Mouse (Mus musculus) forebrain, embryonic 16.5 days (tissue): Measurements from ENCODE around the gene Pi4k2a. TPM values are rescaled to one million over a fixed set of nuclear protein-coding genes. Genes with fewer than 3 reads are reported as not detected.
"Not testable (repeated sequence)": the region's sequence is repeated elsewhere in the genome, so short reads cannot be mapped to it uniquely, and the experiment has no call there.

Experiments
- ATAC-seq: fragments of 200-750 bp; cut with Nextera tagmentation; 2 replicates; pipeline ENCODE4 v1.8.0; 2017; ENCODE audit warnings: mild to moderate bottlenecking, moderate library complexity
- H3K27ac ChIP-seq: fragments of 300-500 bp; sonication (generic); 2 replicates; pipeline ENCODE4 v1.5.1; 2014; ENCODE audit warnings: low read length, control low read depth
- H3K27me3 ChIP-seq: fragments of 300-500 bp; sonication (generic); replicated peaks from 2 replicates; pipeline ENCODE4 v1.6.1; 2014; ENCODE audit warnings: low read length; ENCODE audit not compliant: control insufficient read depth, insufficient read depth
- H3K36me3 ChIP-seq: fragments of 300-500 bp; sonication (generic); 2 replicates; pipeline ENCODE4 v1.6.1; 2014; ENCODE audit not compliant: control insufficient read depth, insufficient read depth
- H3K4me1 ChIP-seq: fragments of 300-500 bp; sonication (generic); replicated peaks from 2 replicates; pipeline ENCODE4 v1.6.1; 2014; ENCODE audit warnings: low read length; ENCODE audit not compliant: control insufficient read depth, insufficient read depth
- H3K4me2 ChIP-seq: fragments of 300-500 bp; sonication (generic); 2 replicates; pipeline ENCODE4 v1.6.1; 2014; ENCODE audit warnings: mild to moderate bottlenecking, low read length, control low read depth
- H3K4me3 ChIP-seq: fragments of 300-500 bp; sonication (generic); replicated peaks from 2 replicates; pipeline ENCODE4 v1.5.1; 2014; ENCODE audit warnings: mild to moderate bottlenecking, low read length, control low read depth
- H3K9ac ChIP-seq: fragments of 300-500 bp; sonication (generic); replicated peaks from 2 replicates; pipeline ENCODE4 v1.6.1; 2014; ENCODE audit warnings: low read depth, low read length, control low read depth
- H3K9me3 ChIP-seq: fragments of 300-500 bp; sonication (generic); 2 replicates; pipeline ENCODE4 v1.6.1; 2016; ENCODE audit warnings: low read length; ENCODE audit not compliant: control insufficient read depth
- WGBS: fragments of 180-500 bp; shearing (Covaris S2); extraction: QIAGEN DNeasy Blood & Tissue Kit; methylation state at CpG from one replicate; pipeline ENCODE4 v1.1.7; 2014; 5-methylcytosine and 5-hydroxymethylcytosine counted together
- polyA plus RNA-seq: library from polyadenylated mRNA; unstranded; fragments of >200 nt; fragmentation: Nextera tagmentation; extraction: Ambion mirVana; gene quantifications from 2 replicates; pipeline ENCODE4 v1.2.1, GENCODE M21; 2015

The Pi4k2a gene
- polyA plus RNA-seq, 1 experiment from 2014 or later = 28.8 TPM

DNA sequence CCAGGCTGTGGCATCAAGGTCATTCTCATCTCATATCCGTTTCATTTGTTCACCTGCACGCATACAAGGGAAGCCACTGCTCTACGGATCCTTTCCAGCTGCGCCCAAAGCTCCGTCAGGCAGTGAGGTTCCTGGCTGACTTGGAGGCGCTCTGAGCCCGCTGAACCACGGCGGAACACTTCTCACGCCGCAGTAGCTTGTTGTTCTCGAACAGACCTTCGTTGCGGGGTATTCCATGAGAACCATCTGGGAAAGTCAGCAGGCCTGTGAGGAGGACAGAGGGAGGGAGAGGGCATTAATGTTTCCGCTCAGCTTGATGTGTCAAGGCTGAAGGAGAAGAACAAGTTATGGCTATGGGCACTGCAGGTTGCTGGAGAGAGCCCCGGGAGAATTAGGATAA is 14.3 kb upstream of the Pi4k2a start:
- no peak overlapping the region for H3K4me2 ChIP-seq
- no peak overlapping the region for H3K27ac ChIP-seq
- H3K9ac ChIP-seq = no peak overlapping the region
- no peak overlapping the region for H3K4me3 ChIP-seq
- peaks cover 16% of the 10 kb centered on the region for H3K36me3 ChIP-seq
- ATAC-seq = no peak
- no peaks in the 10 kb centered on the region for H3K27me3 ChIP-seq
- no peaks in the 10 kb centered on the region for H3K9me3 ChIP-seq
- no peaks in the 10 kb centered on the region for H3K4me1 ChIP-seq
- WGBS = 90% methylated on average over 16 of the region's 16 CpGs

GRCm38 (mm10) chr19:42078566-42078965 is 11.7 kb upstream of the Pi4k2a start:
- 95% methylated on average over 8 of the region's 8 CpGs for WGBS
- no peak overlapping the region for H3K27ac ChIP-seq
- no peaks in the 10 kb centered on the region for H3K9me3 ChIP-seq
- no peak overlapping the region for H3K4me3 ChIP-seq
- no peaks in the 10 kb centered on the region for H3K4me1 ChIP-seq
- H3K36me3 ChIP-seq = peaks cover 16% of the 10 kb centered on the region
- no peak overlapping the region for H3K9ac ChIP-seq
- no peak overlapping the region for H3K4me2 ChIP-seq
- H3K27me3 ChIP-seq = no peaks in the 10 kb centered on the region
- ATAC-seq = no peak

DNA sequence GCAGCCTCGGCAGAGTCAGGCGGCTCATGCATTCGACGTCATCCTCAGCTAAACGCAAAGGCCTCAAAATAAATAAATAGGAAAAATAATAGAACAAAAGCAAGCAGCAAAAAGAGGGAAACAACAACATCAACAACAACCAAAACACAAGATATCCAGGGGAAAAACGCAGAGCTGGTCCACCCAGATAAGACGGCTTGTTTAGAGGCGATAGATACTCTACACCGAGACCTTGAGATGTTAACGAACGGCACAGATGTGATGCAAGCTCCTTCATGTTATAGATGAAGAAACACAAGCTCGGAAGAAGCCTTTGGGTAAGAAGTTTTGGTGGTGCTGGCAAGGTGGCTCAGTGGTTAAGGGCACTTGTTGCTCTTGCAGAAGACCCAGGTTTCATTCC is 11.3 kb upstream of the Pi4k2a start:
- H3K9me3 ChIP-seq = no peaks in the 10 kb centered on the region
- no peaks in the 10 kb centered on the region for H3K27me3 ChIP-seq
- ATAC-seq = no peak
- no peak overlapping the region for H3K4me2 ChIP-seq
- no peak overlapping the region for H3K27ac ChIP-seq
- H3K36me3 ChIP-seq = peaks cover 16% of the 10 kb centered on the region
- no peak overlapping the region for H3K9ac ChIP-seq
- H3K4me1 ChIP-seq = no peaks in the 10 kb centered on the region
- no peak overlapping the region for H3K4me3 ChIP-seq
- 95% methylated on average over 12 of the region's 12 CpGs for WGBS

- Histone ChIP-seq H3K9ac (no peak overlapping the region), H3K4me3 (no peak overlapping the region), H3K36me3 (peaks cover 16% of the 10 kb centered on the region), H3K27ac (no peak overlapping the region), H3K27me3 (no peaks in the 10 kb centered on the region), H3K4me2 (no peak overlapping the region), H3K9me3 (no peaks in the 10 kb centered on the region), H3K4me1 (no peaks in the 10 kb centered on the region)
- ATAC-seq = no peak
- 87% methylated on average over 5 of the region's 5 CpGs for WGBS
Measured at GRCm38 (mm10) chr19:42079950-42080349, 10.3 kb upstream of the Pi4k2a start.

DNA sequence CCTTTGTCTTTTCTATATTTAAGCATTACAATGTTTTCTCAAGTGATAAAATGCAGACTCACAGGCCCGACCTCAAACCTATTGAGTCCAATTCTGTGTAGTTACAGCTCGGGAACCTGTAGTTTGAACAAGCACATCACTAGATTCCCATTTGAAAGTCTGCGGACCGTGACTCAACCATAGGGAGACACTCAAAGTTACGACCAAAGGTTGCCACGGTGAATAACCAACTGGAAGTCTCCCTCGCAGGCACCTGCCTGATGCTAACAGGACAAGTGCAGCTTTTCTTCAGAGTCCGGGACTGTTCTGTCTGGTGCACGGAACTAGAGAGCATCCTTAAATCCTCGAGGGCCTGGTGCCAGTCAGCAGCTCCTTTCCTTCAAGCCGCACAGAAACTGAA is 9.8 kb upstream of the Pi4k2a start:
- 90% methylated on average over 11 of the region's 11 CpGs for WGBS
- H3K4me1 ChIP-seq = peaks cover 1% of the 10 kb centered on the region
- H3K9me3 ChIP-seq = no peaks in the 10 kb centered on the region
- H3K4me3 ChIP-seq = no peak overlapping the region
- no peak for ATAC-seq
- no peak overlapping the region for H3K9ac ChIP-seq
- no peaks in the 10 kb centered on the region for H3K27me3 ChIP-seq
- no peak overlapping the region for H3K4me2 ChIP-seq
- peaks cover 14% of the 10 kb centered on the region for H3K36me3 ChIP-seq
- no peak overlapping the region for H3K27ac ChIP-seq

DNA sequence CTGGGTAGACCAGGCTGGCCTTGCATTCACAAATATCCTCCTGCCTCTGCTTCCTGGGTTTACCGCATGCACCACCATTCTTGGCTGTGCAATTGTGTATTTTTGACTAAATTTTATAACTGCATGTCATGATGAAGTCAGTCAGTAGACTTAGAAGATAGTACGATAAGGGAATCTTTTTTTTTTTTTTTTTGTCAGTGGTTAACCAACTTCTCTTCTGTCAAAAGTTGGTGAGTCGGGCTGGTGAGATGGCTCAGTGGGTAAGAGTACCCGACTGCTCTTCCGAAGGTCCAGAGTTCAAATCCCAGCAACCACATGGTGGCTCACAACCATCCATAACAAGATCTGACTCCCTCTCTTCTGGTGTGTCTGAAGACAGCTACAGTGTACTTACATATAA is 8.7 kb upstream of the Pi4k2a start:
- not testable (repeated sequence) for H3K4me2 ChIP-seq, H3K27ac ChIP-seq, H3K27me3 ChIP-seq, H3K9ac ChIP-seq, H3K9me3 ChIP-seq, H3K36me3 ChIP-seq, H3K4me1 ChIP-seq, ATAC-seq, H3K4me3 ChIP-seq
- WGBS = 96% methylated on average over 5 of the region's 5 CpGs

- H3K4me1 ChIP-seq = peaks cover 18% of the 10 kb centered on the region
- peak overlapping the region; percentile 59; the same call in 1 of the 2 replicates for H3K27ac ChIP-seq
- H3K4me3 ChIP-seq = peak overlapping the region; percentile 71
- H3K4me2 ChIP-seq = peak overlapping the region; percentile 93
- no peaks in the 10 kb centered on the region for H3K9me3 ChIP-seq
- 5% methylated on average over 10 of the region's 10 CpGs for WGBS
- peak overlapping the region; percentile 80 for H3K9ac ChIP-seq
- H3K36me3 ChIP-seq = no peaks in the 10 kb centered on the region
- H3K27me3 ChIP-seq = no peaks in the 10 kb centered on the region
- peak; percentile 1 for ATAC-seq
Measured at GRCm38 (mm10) chr19:42085690-42086089, 4.6 kb upstream of the Pi4k2a start.

DNA sequence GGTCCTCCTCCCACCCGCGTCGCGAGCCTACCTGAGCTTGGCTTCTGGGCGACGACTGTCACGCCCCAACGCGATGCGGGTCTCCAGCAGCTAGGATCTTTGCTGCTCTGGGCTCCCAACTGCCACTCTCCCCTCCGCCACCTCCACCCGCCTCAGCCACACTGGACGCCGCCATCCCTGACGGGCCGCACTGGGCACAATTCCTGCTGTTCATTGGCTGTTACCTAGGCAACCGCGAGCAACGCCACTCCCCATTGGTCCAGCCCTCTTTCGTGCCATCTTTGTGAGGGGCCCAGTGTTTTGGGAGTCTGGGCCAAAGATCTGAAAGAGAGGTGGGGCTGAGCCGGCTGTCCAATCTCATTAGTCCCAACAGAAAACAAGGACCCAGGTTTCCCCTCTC is 4.1 kb upstream of the Pi4k2a start, which contains the start of gene Morn4:
Gene Morn4, minus strand, starts transcription at position 192 of the 400 bp plus-strand sequence.
- peaks cover 21% of the 10 kb centered on the region for H3K4me1 ChIP-seq
- H3K4me3 ChIP-seq = peak within 1 kb of the TSS; percentile 71
- peak; percentile 85 for ATAC-seq
- H3K9me3 ChIP-seq = no peaks in the 10 kb centered on the region
- no peaks in the 10 kb centered on the region for H3K27me3 ChIP-seq
- H3K27ac ChIP-seq = peak within 1 kb of the TSS; percentile 63
- H3K36me3 ChIP-seq = no peaks in the 10 kb centered on the region
- H3K9ac ChIP-seq = peak within 1 kb of the TSS; percentile 80
- H3K4me2 ChIP-seq = peak within 1 kb of the TSS; percentile 93
- WGBS = under 1% methylated on average over 21 of the region's 21 CpGs

DNA sequence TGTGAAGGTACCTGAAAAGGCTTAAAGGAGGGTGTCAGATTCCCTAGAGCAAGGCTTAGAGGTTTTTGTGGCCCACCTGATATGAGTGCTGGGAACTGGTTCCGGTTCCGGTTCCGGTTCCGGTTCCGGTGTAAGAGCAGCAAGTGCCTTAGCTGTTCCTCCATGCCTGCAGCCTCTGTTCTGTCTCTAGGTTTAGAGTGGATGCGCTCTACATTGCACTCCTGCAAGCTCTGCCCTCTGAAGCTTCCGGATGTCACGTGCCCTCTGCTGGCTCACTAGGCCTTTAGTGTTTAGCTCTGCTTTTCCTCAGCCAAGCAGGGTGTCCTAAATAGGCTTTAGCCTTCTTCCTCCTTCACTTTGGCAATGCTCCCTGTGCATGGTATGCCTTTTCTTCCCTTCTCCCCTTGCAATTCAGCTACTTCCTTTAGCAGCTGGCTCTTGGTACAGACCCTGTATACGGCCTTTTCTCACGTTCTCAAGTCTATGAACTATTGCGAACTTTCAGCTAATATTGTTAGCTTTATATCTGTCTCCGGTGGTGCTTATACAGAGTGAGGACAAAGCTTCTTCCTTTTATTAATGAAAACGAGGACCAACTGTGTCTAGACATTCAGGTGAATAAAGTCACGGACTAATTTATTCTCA is 1.0 kb upstream of the Pi4k2a start:
- ATAC-seq = no peak
- 27% methylated on average over 14 of the region's 14 CpGs for WGBS
- Histone ChIP-seq H3K9me3 (no peaks in the 10 kb centered on the region), H3K27ac (peak overlapping the region; percentile 83), H3K27me3 (no peaks in the 10 kb centered on the region), H3K36me3 (0 out of 2 replicates have a peak, but pooled peaks cover 2% of the 10 kb centered on the region), H3K4me1 (peaks cover 31% of the 10 kb centered on the region), H3K4me2 (peak overlapping the region; percentile 93), H3K9ac (peak overlapping the region; percentile 53; the same call in 1 of the 2 replicates), H3K4me3 (peak overlapping the region; percentile 83; the same call in 1 of the 2 replicates)
